Mouse (Mus musculus): Measurements from ENCODE around the gene Chn2. TPM values are rescaled to one million over a fixed set of nuclear protein-coding genes. Genes with fewer than 3 reads are reported as not detected.

The Chn2 gene
- total RNA-seq, 1 experiment from 2014 or later, result 11.7 TPM

DNA sequence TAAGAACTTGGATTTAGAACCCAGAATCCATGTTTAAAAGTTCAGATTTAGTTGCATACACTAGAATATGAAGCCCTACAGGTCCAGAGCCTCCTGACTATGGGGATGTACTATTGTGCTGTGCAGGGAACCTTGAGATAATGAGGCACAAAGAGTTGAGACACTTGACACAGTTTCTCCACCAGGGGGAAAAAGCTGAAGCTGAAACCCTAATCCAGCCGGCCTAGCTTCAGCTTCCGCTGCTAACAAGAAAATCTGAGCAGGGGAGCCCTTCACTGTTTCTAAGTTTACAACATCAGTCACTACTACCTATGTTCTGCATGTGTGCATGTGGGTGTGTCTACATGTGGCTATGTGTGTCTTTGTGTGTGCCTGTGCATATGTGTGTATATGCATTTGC is 223.4 kb downstream of the Chn2 start:
- ATAC-seq (replicated peaks; ENCODE audit: low read depth, poor library complexity, severe bottlenecking), result peak; percentile 47; the same call in 1 of the 2 replicates

DNA sequence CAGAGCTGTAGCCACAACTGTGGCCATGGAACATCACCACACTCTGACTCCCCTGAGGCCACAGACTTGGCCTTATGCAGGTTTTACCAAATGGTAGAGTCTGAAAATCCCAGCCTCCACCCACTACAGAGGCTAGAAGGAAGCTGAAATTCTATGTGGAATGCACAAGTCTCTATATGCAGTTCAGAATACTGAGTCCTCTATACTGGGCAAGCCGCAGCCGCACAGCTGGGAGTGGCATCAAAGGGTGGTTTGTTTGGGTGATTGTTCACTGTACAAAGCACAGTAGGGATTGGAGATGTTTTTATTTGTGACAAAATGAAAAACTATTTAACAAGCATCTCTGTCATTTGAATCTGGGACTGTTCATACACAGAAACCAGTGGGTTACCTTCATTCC is 224.5 kb downstream of the Chn2 start:
- no peak for ATAC-seq (replicated peaks; ENCODE audit: low read depth, poor library complexity, severe bottlenecking)

DNA sequence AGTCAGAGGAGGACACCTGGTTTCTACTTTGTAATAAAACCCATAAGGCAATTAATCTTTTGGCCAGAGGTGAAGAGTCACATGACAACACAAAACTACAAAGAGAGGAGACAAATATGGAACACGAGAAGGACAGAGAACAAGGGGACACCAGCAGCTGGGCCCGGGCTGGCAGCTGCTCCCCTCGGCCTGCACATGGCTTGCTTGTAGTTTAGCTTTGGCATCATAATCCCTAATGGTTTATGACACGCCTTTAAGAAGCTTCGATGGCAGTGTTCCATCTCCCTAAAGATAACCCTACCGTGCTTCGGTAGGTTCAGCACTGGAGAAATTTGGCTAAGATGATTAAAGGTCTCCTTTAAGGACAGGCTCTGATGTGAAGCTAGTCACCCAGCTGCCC is 225.2 kb downstream of the Chn2 start:
- no peak for ATAC-seq (replicated peaks; ENCODE audit: low read depth, poor library complexity, severe bottlenecking)

DNA sequence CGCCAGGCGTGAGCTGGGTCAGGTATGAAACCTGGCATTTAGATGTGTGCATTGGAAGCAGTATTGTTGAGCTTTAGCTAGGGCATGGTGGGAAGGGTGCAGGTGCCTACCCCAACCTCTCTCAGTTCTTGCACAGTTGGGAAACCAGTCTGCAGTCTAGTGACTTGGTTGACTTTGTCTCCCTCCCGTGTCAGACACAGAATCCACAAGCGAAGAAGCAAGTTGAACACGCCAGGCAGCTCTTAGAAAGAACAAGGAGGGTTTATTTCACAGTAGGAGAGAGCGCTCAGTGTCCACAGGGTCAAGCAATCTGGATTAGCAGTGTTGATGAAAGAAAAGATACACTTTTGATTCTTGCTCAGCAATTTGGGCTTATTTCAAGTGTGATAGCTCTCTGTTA is 226.0 kb downstream of the Chn2 start:
- no peak for ATAC-seq (replicated peaks; ENCODE audit: low read depth, poor library complexity, severe bottlenecking)

DNA sequence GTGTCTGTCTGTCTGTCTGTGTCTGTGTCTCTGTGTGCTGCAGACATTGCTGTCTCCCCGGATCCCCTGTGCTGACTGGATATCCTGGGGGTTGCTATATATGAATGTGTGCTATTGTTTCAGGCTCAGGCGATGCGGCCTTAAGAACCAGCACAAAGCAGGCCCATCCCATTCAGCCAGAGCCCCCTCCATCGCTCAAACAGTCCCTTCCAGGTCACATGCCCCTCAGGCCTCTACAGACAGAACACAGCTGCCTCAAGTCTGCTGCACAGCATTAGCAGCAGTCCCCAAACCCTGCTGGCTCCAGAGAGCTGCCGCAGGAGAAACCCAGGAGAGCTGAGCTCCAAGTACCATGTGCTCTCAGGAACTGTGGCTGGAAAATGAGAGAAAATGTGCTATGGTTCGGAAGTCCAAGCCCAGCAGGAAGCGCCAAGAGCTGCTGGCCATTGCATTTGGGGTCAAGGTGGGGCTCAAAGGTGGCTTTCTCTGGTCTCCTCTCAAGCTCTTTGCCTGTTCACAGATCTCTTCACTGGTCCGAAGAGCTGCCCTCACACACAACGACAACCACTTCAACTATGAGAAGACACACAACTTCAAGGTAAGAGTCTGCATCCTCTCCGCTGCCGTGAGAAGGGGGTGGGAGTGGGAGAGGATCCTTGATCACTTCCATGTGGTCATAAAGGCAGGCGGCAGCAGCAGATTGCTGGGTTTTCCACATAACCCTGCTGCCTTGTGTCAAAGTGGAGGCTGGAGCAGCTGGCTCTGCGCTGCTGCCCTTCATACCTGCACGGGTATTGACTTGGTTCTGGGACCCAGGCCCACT is 233.4 kb downstream of the Chn2 start:
- no peak for ATAC-seq (replicated peaks; ENCODE audit: low read depth, poor library complexity, severe bottlenecking)

DNA sequence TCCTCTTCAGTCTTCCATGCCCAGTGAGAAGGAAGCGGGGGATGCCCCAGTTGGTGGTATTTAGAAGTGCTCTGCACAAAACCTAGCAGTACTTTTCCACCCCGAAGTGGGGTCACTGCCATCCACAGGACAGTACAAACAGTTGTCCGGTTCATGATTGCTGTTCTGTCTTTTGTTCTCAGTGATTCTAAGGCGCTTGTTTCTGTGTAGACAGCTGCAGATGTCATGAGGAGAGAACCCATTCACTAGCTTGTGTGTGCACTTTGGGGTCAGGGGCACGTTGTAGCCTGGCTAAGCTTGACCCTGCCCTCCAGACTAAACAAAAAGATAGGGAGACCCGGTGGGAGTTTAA is 234.0 kb downstream of the Chn2 start:
- no peak for ATAC-seq (replicated peaks; ENCODE audit: low read depth, poor library complexity, severe bottlenecking)

DNA sequence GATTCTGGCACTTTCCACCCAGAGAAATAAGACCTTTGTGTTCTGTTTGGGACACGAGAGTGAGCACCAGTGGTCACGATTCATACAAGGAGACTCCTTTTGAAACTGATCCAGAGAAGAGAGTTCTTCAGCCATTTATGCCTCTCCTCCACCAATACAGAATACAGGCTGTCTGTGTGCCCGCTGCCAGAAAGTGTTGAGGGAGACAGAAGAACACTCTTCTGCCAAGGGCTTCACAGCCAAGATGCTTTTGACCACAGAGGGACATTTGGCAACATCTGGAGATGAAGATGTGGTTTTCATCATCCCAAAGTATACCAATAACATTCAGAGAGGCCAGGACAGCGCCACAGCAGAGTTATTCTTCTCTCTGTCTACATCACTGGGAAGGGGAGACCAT is 237.9 kb downstream of the Chn2 start:
- ATAC-seq (replicated peaks; ENCODE audit: low read depth, poor library complexity, severe bottlenecking), result no peak; the same call in 1 of the 2 replicates

DNA sequence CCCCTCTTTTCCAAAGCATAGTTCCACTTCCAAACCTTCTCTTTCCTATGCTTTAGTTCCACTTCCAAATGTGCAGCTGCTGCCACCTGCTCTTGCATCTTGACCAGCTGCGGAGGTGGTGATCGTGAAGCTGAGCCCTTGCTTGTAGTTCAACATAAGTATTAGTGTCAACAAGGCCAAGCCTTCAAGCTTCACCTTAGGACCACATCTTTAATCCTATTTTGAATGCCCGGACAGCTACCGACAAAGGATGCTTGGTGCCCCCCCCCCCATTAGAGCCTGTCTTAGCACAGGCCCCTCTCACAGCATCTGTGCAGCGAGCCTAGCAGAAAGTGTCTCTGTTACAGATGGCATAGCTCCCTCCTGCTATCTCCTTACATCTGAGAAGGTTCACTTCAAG is 238.5 kb downstream of the Chn2 start:
- no peak for ATAC-seq (replicated peaks; ENCODE audit: low read depth, poor library complexity, severe bottlenecking)

DNA sequence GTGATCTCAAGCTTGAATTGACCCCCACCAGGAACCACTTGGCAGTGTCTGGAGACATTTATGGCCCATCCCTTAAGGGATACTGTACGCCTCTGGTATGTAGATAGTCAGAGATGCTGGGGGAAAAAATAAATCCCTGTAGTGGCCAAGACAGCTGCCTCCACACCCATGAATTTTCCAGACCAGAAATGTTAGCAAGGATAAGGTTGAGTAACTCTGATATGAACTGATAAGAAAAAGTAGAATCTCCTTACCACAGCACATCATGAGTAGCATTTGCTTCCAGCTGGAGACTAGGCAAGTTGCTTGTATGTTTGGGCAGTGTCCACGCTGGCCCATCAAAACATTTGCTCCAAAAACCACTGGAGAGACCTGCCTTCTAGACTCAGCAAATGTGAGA is 239.3 kb downstream of the Chn2 start:
- no peak for ATAC-seq (replicated peaks; ENCODE audit: low read depth, poor library complexity, severe bottlenecking)

DNA sequence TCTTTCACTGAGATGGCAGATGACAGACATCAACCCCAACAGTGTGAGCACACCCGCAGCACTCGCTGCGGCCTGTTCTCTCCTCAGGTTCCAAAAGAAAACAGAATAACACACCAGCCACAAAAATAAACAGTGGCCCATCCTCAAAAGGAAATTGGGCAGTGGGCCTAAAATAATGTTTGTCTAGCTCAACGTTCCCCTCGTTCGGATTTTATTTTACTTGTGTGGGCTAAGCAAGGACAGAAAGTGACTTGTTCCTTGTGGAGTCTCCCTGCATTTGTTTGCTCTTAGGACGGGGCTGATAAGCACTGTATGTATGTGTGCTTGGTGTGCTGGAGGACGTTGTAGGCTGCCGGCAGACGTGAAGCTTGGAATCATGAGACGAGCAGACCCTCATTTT is 240.0 kb downstream of the Chn2 start:
- no peak for ATAC-seq (replicated peaks; ENCODE audit: low read depth, poor library complexity, severe bottlenecking)

DNA sequence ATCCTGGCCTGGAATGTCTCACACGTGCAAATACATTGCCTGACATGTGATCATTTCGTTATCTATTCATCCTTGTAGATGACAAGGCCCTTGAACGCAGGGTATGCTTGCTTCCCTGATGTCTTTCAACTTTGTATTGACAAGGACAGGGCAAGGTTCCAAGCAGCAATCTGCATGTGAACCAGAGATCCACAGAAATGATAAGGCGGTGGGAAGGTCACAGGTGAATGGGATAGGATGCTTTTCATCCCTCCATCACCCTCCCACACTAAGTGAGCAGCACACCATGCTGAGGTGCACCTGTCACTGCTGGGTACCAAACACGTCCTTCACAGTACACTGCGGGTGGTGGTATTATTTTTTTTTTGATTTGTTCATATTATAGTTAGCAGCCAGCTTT is 240.9 kb downstream of the Chn2 start:
- ATAC-seq (replicated peaks; ENCODE audit: low read depth, poor library complexity, severe bottlenecking), result no peak

DNA sequence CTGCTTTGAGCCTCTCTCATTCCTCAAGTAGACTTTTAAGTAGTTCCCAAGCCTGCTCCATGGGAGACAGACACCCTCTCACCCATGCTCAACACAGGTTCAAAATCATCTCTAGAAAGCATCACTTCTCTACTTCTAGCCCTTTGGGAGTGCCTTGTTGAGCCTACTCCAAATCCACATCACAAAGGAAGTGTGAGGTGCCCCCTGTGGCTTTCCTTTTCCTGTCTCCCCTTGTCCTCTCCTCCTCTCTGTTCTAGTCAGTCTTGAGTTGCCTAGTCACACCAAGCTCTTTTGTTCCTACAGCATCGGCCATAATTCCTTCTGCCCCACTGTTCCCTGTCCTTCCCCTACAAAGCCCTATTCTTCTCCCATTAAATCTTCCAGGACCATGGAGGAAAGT is 243.9 kb downstream of the Chn2 start:
- ATAC-seq (replicated peaks; ENCODE audit: low read depth, poor library complexity, severe bottlenecking), result peak; percentile 56; the same call in 1 of the 2 replicates

DNA sequence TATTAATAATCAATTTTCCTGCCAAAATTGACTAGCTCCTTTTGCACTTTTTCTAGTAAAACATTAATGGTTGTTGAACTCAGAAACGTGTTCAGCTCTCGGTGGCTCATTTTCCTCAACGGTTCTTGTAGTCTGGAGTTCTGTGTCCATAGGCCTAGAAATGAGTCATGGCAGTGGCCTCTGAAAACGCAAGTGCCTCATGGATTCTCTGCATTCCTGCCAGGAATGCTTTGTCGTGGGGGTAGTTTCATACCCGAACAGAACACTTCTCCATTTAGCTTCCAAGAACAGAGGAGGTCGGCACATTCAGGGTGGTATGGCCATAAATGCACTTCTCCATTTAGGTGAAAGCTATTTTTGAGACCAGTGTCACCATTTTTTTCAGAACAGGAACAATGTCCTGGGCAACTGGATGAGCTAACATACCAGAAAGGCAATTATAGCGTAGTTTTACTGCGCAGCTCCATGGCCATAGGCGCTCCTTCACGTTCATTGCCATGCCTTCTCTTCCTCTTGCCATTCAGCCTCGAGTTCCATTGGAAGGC is 244.9 kb downstream of the Chn2 start:
- ATAC-seq (replicated peaks; ENCODE audit: low read depth, poor library complexity, severe bottlenecking), result peak; percentile 64

DNA sequence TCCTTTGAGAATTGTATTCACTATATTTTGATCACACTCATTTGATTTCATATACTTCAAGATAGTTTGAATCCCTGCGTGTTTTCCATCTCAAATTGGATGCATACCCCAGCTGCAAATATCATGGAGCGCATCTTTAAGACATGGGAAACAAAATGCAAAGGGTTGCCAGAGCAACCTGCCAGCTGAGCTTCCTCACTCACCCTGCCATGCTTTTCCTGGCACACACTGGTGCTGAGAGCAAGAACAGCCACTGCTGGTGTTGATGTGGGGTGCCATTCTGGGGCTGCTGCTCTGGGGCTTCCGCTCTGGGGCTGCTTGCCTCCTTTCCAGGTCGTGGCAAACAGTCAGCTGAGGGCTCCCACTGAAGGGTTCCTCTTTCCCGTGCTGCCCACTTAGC is 247.5 kb downstream of the Chn2 start:
- ATAC-seq (replicated peaks; ENCODE audit: low read depth, poor library complexity, severe bottlenecking), result no peak

DNA sequence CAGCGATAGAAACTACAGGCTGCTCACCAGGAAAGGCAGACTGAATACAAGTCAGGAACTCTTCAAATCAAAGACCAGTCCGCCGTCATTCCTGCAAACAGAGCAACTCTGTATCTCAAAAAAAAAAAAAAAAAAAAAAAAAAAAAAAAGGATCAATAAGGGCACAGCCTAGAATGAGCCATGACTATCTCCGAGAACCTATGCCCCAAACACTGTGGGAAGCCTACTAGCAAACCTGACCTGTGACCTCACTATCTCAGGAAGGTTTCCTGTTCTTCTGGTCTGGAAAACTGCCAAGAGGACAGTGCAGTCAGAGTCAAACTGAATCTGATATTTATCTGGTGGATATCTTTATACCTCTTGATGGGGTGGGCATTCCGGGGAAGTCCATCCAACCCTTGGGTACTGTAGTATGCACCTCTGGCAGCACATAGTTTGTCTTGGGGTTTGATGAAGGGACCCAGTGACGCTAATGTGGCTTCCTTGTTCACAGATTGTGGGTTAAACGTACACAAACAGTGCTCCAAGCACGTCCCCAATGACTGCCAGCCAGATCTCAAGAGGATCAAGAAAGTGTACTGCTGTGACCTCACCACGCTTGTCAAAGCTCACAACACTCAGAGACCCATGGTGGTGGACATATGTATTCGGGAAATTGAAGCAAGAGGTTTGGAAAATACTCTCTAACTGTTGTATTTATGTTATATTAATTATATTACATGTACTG is 250.6 kb downstream of the Chn2 start:
- no peak for ATAC-seq (replicated peaks; ENCODE audit: low read depth, poor library complexity, severe bottlenecking)

DNA sequence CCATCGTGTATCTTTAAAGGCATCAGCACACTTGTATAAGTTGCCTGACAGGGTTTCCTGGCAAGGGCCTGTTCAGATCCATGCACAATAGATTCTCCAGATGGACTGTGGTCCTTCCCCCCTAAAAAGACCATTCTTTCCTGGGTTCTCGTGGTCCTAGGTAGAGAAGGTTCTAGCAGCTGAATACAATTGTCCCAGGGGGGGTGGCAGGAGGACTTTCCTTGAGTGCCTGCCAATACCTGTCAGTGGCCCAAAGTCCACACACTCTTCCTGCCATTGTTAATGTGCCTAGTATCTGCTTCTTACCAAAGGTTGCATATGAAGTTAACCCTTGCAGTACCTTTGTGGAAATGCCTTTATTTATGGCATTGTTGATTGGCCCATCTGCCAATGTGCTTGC is 257.9 kb downstream of the Chn2 start:
- ATAC-seq (replicated peaks; ENCODE audit: low read depth, poor library complexity, severe bottlenecking), result no peak

DNA sequence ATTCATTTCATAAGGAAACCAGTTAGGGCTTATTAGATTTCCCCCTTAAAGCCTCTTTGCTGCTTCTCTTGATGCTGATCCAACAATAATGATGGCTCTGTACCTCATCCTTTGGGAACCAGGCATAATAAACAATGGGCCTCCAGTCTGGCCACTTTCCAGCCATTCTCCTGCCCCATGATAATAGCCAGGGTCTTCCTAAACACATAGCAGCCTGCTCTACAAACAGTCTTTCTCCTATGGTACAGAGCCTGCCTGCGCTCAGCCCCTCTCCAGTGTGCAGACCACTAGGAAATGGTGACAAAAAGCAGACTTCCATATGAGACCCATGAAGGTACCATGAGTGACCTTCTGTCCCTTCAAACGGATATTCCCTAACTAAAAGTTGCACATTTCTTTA is 260.1 kb downstream of the Chn2 start:
- no peak for ATAC-seq (replicated peaks; ENCODE audit: low read depth, poor library complexity, severe bottlenecking)

DNA sequence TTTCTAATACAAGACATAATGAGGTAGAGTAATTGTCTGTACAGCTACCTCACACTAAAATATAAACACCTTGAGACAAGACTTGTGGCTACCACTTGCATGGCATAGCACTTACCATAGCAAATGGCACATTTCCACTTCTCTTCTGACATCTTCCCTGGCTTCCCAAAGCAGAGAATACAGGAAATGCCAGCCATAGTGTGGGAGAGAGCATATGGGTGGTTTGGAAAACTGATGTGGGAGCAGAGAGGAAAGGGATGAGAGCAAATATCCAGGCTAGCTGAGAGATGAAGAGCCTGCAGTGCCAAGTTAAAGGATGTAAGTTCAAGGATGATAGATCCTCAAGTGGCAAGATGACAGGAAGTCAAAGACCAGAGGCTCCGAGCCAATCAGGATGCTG is 266.4 kb downstream of the Chn2 start:
- ATAC-seq (replicated peaks; ENCODE audit: low read depth, poor library complexity, severe bottlenecking), result no peak

DNA sequence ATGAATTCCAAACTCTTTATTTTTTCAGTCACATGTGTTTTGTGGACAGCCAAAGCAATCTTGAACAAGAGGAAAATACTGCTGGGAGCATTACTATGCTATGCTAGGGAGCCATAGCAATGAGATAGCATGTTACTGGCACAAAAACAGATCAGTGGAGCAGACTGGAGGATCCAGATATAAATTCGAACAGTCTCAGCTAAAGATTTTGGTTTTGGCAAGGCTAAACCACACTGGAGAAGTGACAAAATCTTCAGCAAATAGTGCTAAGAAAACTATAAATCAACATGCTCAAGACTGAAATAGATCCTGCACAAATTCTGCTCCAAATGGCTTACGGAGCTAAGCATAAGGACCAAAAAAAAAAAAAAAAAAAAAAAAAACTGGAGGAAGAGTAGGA is 273.7 kb downstream of the Chn2 start:
- no peak for ATAC-seq (replicated peaks; ENCODE audit: low read depth, poor library complexity, severe bottlenecking)

DNA sequence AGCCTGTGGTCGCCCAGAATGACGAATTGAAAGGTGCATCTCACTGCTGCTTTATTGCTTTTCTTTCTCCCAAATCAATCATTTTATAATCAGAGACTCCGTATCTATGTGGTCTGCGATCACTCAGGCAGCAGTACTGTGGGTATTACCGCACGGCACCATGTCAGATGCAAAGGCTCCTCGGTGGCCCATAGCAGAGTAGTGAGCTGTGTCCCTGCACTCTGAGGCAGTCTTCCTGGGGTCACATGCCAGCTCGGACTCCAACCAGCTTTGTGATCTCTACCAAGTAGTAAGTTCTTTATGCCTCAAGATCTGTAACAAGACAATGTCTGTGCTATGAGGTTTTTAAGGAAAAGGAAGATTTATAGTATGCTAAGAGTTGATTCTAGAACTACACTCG is 279.3 kb downstream of the Chn2 start:
- no peak for ATAC-seq (replicated peaks; ENCODE audit: low read depth, poor library complexity, severe bottlenecking)

DNA sequence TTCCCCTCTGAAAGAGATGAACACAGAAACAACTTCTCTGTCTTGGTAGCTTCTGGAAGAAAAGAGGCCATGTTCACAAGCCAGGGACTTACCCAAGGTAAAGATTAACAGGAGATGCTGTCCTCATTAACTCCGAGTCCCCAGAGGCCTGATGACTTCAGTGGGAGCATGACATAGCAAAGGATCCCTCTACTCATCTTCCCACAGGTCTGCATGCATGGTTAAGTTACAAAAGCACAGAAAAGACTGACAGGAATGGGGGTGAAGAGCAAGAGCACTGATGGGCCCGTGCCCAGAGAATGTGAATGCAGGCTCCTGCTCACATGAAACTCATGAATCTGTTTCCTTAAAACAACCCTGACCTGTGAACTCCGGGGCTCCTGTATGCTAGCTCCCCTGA is 279.8 kb downstream of the Chn2 start:
- no peak for ATAC-seq (replicated peaks; ENCODE audit: low read depth, poor library complexity, severe bottlenecking)

DNA sequence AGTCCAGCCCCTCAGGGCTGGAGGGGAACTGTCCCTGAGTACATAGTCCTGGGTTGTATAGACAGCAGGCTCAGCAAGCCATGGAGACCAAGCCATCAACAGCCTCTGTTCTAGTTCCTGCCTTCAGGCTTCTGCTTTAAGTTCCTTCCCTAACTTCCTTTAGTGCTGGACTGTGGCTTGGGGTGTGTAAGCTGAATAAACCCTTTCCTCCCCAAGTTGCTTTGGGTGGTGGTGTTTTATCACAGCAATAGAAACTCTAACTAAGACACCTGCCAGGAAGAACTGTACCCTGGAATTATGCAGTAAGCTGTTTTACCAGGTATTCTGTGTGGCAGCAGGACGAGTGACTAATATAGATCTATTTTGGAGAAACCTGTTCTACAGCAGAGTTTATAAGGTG is 280.9 kb downstream of the Chn2 start:
- ATAC-seq (replicated peaks; ENCODE audit: low read depth, poor library complexity, severe bottlenecking), result no peak
